Mouse (Mus musculus) spleen, adult 2 months (tissue): ENCODE results near the gene Siah2. TPM values are rescaled to one million over a fixed set of nuclear protein-coding genes. Genes with fewer than 3 reads are reported as not detected.

Experiments
- DNase-seq, 2 experiments: peaks; one replicate each; pipeline versions ENCODE4 v3.0.0 to v3.0.0-alpha.2; 2012 to 2021; ENCODE audit warnings: low spot score in 2 of 2, low read depth in 1 of 2
- H3K27ac ChIP-seq: fragments of 200-500 bp; 2 replicates; pipeline ENCODE4 v1.5.1; 2012; ENCODE audit warnings: low read length, inconsistent platforms; ENCODE audit not compliant: insufficient read depth
- H3K27me3 ChIP-seq: fragments of 200-500 bp; 2 replicates; pipeline ENCODE4 v1.6.1; 2012; ENCODE audit warnings: mild to moderate bottlenecking, moderate library complexity, low read length, inconsistent platforms; ENCODE audit not compliant: control insufficient read depth, insufficient read depth
- H3K36me3 ChIP-seq: fragments of 200-500 bp; 2 replicates; pipeline ENCODE4 v1.6.1; 2012; ENCODE audit warnings: mild to moderate bottlenecking, low read length, inconsistent platforms; ENCODE audit not compliant: control insufficient read depth, insufficient read depth
- H3K4me1 ChIP-seq: fragments of 200-500 bp; 2 replicates; pipeline ENCODE4 v1.6.1; 2011; ENCODE audit warnings: inconsistent platforms; ENCODE audit not compliant: control insufficient read depth, insufficient read depth, insufficient read length
- H3K4me3 ChIP-seq: fragments of 200-500 bp; 2 replicates; pipeline ENCODE4 v1.5.1; 2011; ENCODE audit warnings: mild to moderate bottlenecking, inconsistent platforms; ENCODE audit not compliant: insufficient read depth, insufficient read length; ENCODE audit errors: extremely low read depth
- CTCF ChIP-seq: fragments of 200-500 bp; IDR thresholded peaks from 2 replicates; pipeline ENCODE4 v1.5.1; 2011; ENCODE audit warnings: mild to moderate bottlenecking, inconsistent platforms; ENCODE audit not compliant: insufficient read depth, insufficient read length, insufficient replicate concordance; ENCODE audit errors: extremely low read depth
- POLR2A ChIP-seq: fragments of 200-500 bp; IDR thresholded peaks from 2 replicates; pipeline ENCODE4 v1.6.1; 2011; ENCODE audit warnings: low read depth, low read length, inconsistent platforms
- WGBS: fragments of 180-500 bp; shearing (Covaris S2); methylation state at CpG from one replicate; pipeline ENCODE4 v1.1.7; 2018; 5-methylcytosine and 5-hydroxymethylcytosine counted together
- polyA plus RNA-seq: library from polyadenylated mRNA; depleted of rRNA; stranded (reverse); fragments of >200 nt; gene quantifications from 2 replicates; pipeline ENCODE4 v1.2.3, GENCODE M21; 2012; rRNA removed

Gene Siah2
- polyA plus RNA-seq, 1 experiment, result 14.6 TPM

DNA sequence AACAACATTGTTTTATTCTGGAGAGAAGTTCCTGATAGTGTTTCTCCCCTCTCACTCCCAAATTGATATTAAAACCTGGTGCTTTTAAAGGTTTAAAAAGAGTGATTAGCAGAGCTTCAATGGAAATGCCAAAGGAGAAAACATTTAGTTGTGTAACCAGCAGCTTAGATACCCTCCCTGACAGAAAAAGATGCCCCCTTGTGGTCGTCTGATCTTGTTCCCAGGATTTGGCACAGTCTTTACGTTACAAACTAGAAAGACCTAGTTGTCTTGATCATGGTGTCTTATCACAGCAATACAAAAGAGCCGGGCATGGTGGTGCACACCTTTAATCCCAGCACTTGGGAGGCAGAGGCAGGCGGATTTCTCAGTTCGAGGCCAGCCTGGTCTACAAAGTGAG is 38.3 kb downstream of the Siah2 start:
- WGBS, result 58% methylated on average over 5 of the region's 5 CpGs
- H3K27me3 ChIP-seq, result no peaks in the 10 kb centered on the region
- no peak overlapping the region for H3K4me3 ChIP-seq
- TF ChIP-seq CTCF, result no peak
- TF ChIP-seq POLR2A, result no peak
- peak; percentile 7 to 41 for DNase-seq
- no peak overlapping the region for H3K27ac ChIP-seq
- no peaks in the 10 kb centered on the region for H3K4me1 ChIP-seq
- H3K36me3 ChIP-seq, result no peaks in the 10 kb centered on the region

DNA sequence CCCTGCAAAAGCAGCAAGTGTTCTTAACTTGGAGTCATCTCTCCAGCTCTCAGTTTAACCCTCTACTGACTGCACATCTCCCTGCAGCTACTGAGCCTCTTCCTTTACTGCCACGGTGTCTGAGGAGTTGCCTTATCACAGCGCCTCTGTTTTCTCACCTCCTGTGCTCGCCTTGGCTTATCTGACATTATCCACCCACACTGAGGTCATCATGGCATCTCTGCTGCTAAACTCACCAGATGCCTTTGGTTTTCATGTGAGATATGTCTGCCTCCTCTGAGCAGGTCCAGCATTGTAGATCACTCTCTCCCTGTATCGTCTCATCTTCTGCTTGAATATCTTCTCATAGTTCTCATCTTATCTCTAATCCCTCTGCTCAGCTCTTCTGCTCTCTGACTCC is 41.9 kb downstream of the Siah2 start:
- H3K4me3 ChIP-seq, result no peak overlapping the region
- no peak overlapping the region for H3K27ac ChIP-seq
- WGBS, result 78% methylated on average over 4 of the region's 4 CpGs
- no peak for DNase-seq
- TF ChIP-seq CTCF, result no peak
- TF ChIP-seq POLR2A, result no peak
- H3K36me3 ChIP-seq, result no peaks in the 10 kb centered on the region
- H3K27me3 ChIP-seq, result no peaks in the 10 kb centered on the region
- H3K4me1 ChIP-seq, result no peaks in the 10 kb centered on the region

DNA sequence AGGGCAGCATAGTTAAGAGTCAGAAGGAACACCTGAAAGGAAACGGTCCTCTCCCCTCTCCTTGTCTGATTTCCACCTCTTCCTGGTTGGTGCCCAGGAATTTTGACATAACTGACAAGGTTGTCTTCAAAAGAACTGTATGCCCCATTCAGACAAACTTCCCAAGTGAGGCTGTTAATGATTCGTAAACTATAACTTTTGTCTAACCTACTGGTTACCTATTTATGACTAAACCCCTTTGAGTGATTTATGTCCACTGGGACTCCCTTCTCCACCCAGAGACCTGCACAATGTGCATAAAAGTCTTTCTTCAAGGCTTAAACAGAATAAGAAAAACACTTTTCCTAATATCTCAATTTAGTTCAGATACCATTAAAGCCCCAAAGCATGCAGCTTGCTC is 45.0 kb downstream of the Siah2 start:
- 90% methylated on average over 2 of the region's 2 CpGs for WGBS
- Histone ChIP-seq H3K4me1 (no peaks in the 10 kb centered on the region), H3K4me3 (no peak overlapping the region), H3K27ac (no peak overlapping the region), H3K36me3 (no peaks in the 10 kb centered on the region), H3K27me3 (no peaks in the 10 kb centered on the region)
- DNase-seq, result no peak
- TF ChIP-seq CTCF (no peak), POLR2A (no peak)

DNA sequence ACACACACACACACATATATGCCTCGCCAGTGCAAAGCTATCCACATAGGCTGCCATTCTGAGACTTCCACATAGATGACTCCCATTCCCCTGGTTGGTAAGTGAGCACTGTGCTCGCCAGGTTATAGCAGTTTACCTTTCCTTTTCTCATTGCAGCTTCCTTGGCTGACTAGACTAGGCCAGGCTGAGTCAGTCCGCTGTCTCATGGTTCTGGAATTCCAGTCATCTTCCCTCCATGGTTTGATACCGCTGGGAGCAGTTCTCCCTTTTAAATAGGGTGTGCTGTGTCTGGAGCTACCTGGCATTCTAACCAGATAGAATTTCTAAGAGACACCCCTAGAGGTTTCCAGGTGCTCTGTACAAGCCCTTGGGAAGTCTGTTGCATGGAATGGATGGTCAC is 46.0 kb downstream of the Siah2 start:
- 88% methylated on average over 4 of the region's 4 CpGs for WGBS
- H3K27ac ChIP-seq, result no peak overlapping the region
- no peak for TF ChIP-seq CTCF
- no peak for TF ChIP-seq POLR2A
- H3K36me3 ChIP-seq, result no peaks in the 10 kb centered on the region
- H3K27me3 ChIP-seq, result no peaks in the 10 kb centered on the region
- H3K4me3 ChIP-seq, result no peak overlapping the region
- no peaks in the 10 kb centered on the region for H3K4me1 ChIP-seq
- DNase-seq, result no peak

DNA sequence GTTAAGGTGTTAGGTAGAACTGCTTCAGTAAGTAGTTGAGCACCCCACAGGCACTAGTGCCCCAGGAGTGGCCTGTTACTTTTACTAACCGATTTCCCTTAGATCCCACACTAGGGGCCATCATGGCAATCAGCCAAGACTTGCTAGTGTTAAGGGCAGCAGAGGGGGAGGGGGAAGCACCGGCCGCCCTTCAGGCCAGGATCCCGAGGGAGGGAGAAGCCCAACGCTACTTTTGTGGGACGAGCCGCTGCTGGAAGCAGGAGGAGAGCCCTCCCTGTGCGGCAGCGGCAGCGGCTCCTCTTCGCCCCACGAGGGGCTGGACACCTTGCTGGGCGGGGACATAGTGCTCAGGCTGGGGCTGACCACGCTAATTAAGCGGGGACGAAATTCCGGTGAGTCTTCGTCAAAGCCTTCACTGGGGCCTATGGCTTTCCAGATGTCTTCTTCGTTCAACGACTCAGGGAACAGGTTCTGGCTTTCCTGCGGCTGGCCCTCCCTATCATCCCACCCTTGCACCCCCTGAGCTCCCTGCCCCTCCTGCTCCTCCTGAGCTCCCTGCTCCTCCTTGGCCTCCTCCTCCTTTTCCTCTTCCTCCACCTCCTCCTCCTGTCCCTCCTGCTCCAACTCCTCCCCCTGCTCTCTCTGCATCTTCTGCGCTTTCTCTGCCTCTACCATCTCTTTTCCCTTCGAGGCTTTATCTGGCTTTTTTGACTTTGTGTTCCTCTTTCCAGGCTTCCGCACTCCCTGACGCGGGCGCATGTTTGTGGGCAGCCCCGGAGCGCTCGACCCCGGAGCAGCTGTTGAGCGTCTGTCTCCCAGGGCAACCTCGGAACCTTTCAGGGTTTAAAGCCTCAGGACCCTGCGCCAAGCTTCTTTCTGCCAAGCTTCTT is 55.5 kb downstream of the Siah2 start, which contains the start of gene Erich6:
Gene Erich6 (minus strand): TSS at position 802 of the 890 bp plus-strand sequence.
- no peaks in the 10 kb centered on the region for H3K36me3 ChIP-seq
- H3K4me1 ChIP-seq, result peaks cover 2% of the 10 kb centered on the region; the same call in 1 of the 2 replicates
- peak within 1 kb of the TSS; percentile 29; the same call in 1 of the 2 replicates for H3K4me3 ChIP-seq
- DNase-seq, result peak in 1 of 2 experiments; percentile 3
- no peak within 1 kb of the TSS for H3K27ac ChIP-seq
- no peak for TF ChIP-seq POLR2A
- no peak for TF ChIP-seq CTCF
- WGBS, result 4% methylated on average over 34 of the region's 34 CpGs
- no peaks in the 10 kb centered on the region; the same call in 1 of the 2 replicates for H3K27me3 ChIP-seq

DNA sequence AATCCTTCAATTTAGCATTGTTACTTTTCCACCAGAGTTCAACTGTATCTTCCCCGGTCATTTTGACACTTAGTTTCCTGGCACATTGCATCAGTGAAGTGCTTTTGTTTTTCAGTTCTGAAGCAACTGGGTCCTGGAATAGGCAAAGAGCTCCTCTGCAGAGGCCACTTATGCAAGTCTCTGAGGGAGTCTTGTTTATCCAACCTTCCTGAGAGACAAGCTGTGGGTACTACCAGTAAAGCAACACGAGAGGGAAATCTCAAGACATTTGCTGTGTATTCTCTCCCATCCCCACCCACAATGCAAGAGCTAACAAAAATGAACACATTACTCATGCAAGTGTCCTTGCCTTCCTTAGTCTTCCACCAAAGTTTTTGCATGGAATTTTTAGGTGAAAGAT is 60.5 kb downstream of the Siah2 start:
- no peak for DNase-seq
- no peak for TF ChIP-seq POLR2A
- TF ChIP-seq CTCF, result no peak
- H3K4me1 ChIP-seq, result peaks cover 2% of the 10 kb centered on the region; the same call in 1 of the 2 replicates
- H3K4me3 ChIP-seq, result no peak overlapping the region
- WGBS, result 86% methylated on average over 2 of the region's 2 CpGs
- H3K27me3 ChIP-seq, result no peaks in the 10 kb centered on the region; the same call in 1 of the 2 replicates
- no peaks in the 10 kb centered on the region for H3K36me3 ChIP-seq
- H3K27ac ChIP-seq, result no peak overlapping the region

DNA sequence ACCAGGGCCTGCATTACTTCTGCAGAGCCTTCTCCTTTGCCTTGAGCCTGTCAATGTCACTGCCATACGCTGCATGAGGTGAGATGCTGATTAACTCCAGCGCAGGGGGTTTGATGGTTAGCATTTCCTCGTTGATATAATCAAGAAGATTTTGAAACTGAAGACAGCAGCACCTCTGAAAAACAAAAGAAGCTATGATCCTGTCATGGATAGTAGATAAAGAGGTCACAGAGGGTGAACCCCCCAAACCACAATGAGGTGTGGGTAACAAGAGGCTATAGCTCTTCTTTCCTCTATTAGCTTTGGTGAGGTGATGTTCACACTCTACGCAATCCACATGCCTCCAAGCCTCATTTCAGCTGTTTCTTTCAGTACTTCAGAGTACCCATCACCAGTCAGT is 67.2 kb downstream of the Siah2 start:
- no peaks in the 10 kb centered on the region for H3K36me3 ChIP-seq
- no peak overlapping the region for H3K4me3 ChIP-seq
- H3K4me1 ChIP-seq, result no peaks in the 10 kb centered on the region
- no peaks in the 10 kb centered on the region for H3K27me3 ChIP-seq
- no peak overlapping the region for H3K27ac ChIP-seq
- TF ChIP-seq POLR2A (no peak), CTCF (no peak)
- DNase-seq, result no peak
- 84% methylated on average over 4 of the region's 4 CpGs for WGBS

Other genes starting within 250 kb of the Siah2 start
- gene Eif2a, start 166.6 kb downstream of the Siah2 start, polyA plus RNA-seq, result 3.3 and 3.4 TPM in 2 replicates
- gene Serp1, start 166.5 kb downstream of the Siah2 start, polyA plus RNA-seq, result 57.9 and 90.7 TPM in 2 replicates
- 22.0 and 22.7 TPM in 2 replicates for gene Selenot, start 115.8 kb downstream of the Siah2 start, polyA plus RNA-seq
- gene Erich6, start 55.2 kb downstream of the Siah2 start, polyA plus RNA-seq, result not detected in 2 replicates
- gene Mindy4b-ps, start 129.9 kb upstream of the Siah2 start, polyA plus RNA-seq, result not detected in 2 replicates
- gene Clrn1, start 192.9 kb upstream of the Siah2 start, polyA plus RNA-seq, result not detected in 2 replicates